Mouse (Mus musculus): ENCODE results near the gene Epm2a. TPM values are rescaled to one million over a fixed set of nuclear protein-coding genes. Genes with fewer than 3 reads are reported as not detected.

Gene Epm2a
- polyA plus RNA-seq, 1 experiment from 2014 or later = 0.36 TPM

- Histone ChIP-seq H3K9me3 (ENCODE audit: control insufficient read depth, low read length) (no peaks in the 10 kb centered on the region), H3K9ac (ENCODE audit: low read depth, low read length) (no peak overlapping the region), H3K4me2 (no peak overlapping the region), H3K36me3 (ENCODE audit: control insufficient read depth, insufficient read depth, low read length) (no peaks in the 10 kb centered on the region), H3K27me3 (replicated peaks; ENCODE audit: control insufficient read depth, insufficient read depth, low read length) (no peaks in the 10 kb centered on the region), H3K27ac (ENCODE audit: low read depth, low read length) (no peak overlapping the region), H3K4me3 (ENCODE audit: low read depth, low read length) (no peak overlapping the region), H3K4me1 (replicated peaks; ENCODE audit: control insufficient read depth, insufficient read depth, low read length) (no peaks in the 10 kb centered on the region)
- DNase-seq (ENCODE audit: low spot score) = no peak
- WGBS = 63% methylated on average over 2 of the region's 2 CpGs
- ATAC-seq (replicated peaks; ENCODE audit: low FRiP score) = no peak
These were observed 38.1 kb downstream of the Epm2a start for GRCm38 (mm10) chr10:11381302-11381701.

GRCm38 (mm10) chr10:11410926-11411325 lies 67.7 kb downstream of the Epm2a start:
- no peak for ATAC-seq (replicated peaks; ENCODE audit: low FRiP score)
- H3K27ac ChIP-seq (ENCODE audit: low read depth, low read length) = no peak overlapping the region
- 78% methylated on average over 5 of the region's 5 CpGs for WGBS
- no peak overlapping the region for H3K4me2 ChIP-seq
- H3K4me3 ChIP-seq (ENCODE audit: low read depth, low read length) = no peak overlapping the region
- DNase-seq (ENCODE audit: low spot score) = no peak
- H3K4me1 ChIP-seq (replicated peaks; ENCODE audit: control insufficient read depth, insufficient read depth, low read length) = no peaks in the 10 kb centered on the region
- no peaks in the 10 kb centered on the region for H3K27me3 ChIP-seq (replicated peaks; ENCODE audit: control insufficient read depth, insufficient read depth, low read length)
- H3K36me3 ChIP-seq (ENCODE audit: control insufficient read depth, insufficient read depth, low read length) = no peaks in the 10 kb centered on the region
- no peak overlapping the region for H3K9ac ChIP-seq (ENCODE audit: low read depth, low read length)
- no peaks in the 10 kb centered on the region for H3K9me3 ChIP-seq (ENCODE audit: control insufficient read depth, low read length)

GRCm38 (mm10) chr10:11420071-11420470 lies 76.9 kb downstream of the Epm2a start:
- no peak overlapping the region for H3K9ac ChIP-seq (ENCODE audit: low read depth, low read length)
- DNase-seq (ENCODE audit: low spot score) = no peak
- no peak overlapping the region for H3K4me2 ChIP-seq
- no peaks in the 10 kb centered on the region for H3K4me1 ChIP-seq (replicated peaks; ENCODE audit: control insufficient read depth, insufficient read depth, low read length)
- ATAC-seq (replicated peaks; ENCODE audit: low FRiP score) = no peak
- H3K36me3 ChIP-seq (ENCODE audit: control insufficient read depth, insufficient read depth, low read length) = no peaks in the 10 kb centered on the region
- WGBS = 84% methylated on average over 3 of the region's 3 CpGs
- H3K27ac ChIP-seq (ENCODE audit: low read depth, low read length) = no peak overlapping the region
- H3K9me3 ChIP-seq (ENCODE audit: control insufficient read depth, low read length) = no peaks in the 10 kb centered on the region
- H3K27me3 ChIP-seq (replicated peaks; ENCODE audit: control insufficient read depth, insufficient read depth, low read length) = no peaks in the 10 kb centered on the region
- no peak overlapping the region for H3K4me3 ChIP-seq (ENCODE audit: low read depth, low read length)

- Histone ChIP-seq H3K9ac (ENCODE audit: low read depth, low read length) (no peak overlapping the region), H3K4me2 (no peak overlapping the region), H3K27me3 (replicated peaks; ENCODE audit: control insufficient read depth, insufficient read depth, low read length) (no peaks in the 10 kb centered on the region), H3K9me3 (ENCODE audit: control insufficient read depth, low read length) (no peaks in the 10 kb centered on the region), H3K27ac (ENCODE audit: low read depth, low read length) (no peak overlapping the region), H3K36me3 (ENCODE audit: control insufficient read depth, insufficient read depth, low read length) (no peaks in the 10 kb centered on the region), H3K4me1 (replicated peaks; ENCODE audit: control insufficient read depth, insufficient read depth, low read length) (no peaks in the 10 kb centered on the region), H3K4me3 (ENCODE audit: low read depth, low read length) (no peak overlapping the region)
- ATAC-seq (replicated peaks; ENCODE audit: low FRiP score) (no peak), DNase-seq (ENCODE audit: low spot score) (no peak)
- 80% methylated on average over 12 of the region's 12 CpGs for WGBS
These were observed 86.0 kb downstream of the Epm2a start for GRCm38 (mm10) chr10:11429059-11429812.

GRCm38 (mm10) chr10:11436961-11437360 lies 93.8 kb downstream of the Epm2a start:
- 80% methylated on average over 1 of the region's 1 CpGs for WGBS
- no peak for DNase-seq (ENCODE audit: low spot score)
- Histone ChIP-seq H3K27ac (ENCODE audit: low read depth, low read length) (no peak overlapping the region), H3K4me3 (ENCODE audit: low read depth, low read length) (no peak overlapping the region), H3K9me3 (ENCODE audit: control insufficient read depth, low read length) (no peaks in the 10 kb centered on the region), H3K36me3 (ENCODE audit: control insufficient read depth, insufficient read depth, low read length) (no peaks in the 10 kb centered on the region), H3K4me1 (replicated peaks; ENCODE audit: control insufficient read depth, insufficient read depth, low read length) (no peaks in the 10 kb centered on the region), H3K9ac (ENCODE audit: low read depth, low read length) (no peak overlapping the region), H3K27me3 (replicated peaks; ENCODE audit: control insufficient read depth, insufficient read depth, low read length) (no peaks in the 10 kb centered on the region), H3K4me2 (no peak overlapping the region)
- no peak for ATAC-seq (replicated peaks; ENCODE audit: low FRiP score)

GRCm38 (mm10) chr10:11438461-11438860 lies 95.3 kb downstream of the Epm2a start:
- Histone ChIP-seq H3K4me1 (replicated peaks; ENCODE audit: control insufficient read depth, insufficient read depth, low read length) (no peaks in the 10 kb centered on the region), H3K4me3 (ENCODE audit: low read depth, low read length) (no peak overlapping the region), H3K9ac (ENCODE audit: low read depth, low read length) (no peak overlapping the region), H3K27me3 (replicated peaks; ENCODE audit: control insufficient read depth, insufficient read depth, low read length) (no peaks in the 10 kb centered on the region), H3K36me3 (ENCODE audit: control insufficient read depth, insufficient read depth, low read length) (no peaks in the 10 kb centered on the region), H3K27ac (ENCODE audit: low read depth, low read length) (no peak overlapping the region), H3K4me2 (no peak overlapping the region), H3K9me3 (ENCODE audit: control insufficient read depth, low read length) (no peaks in the 10 kb centered on the region)
- ATAC-seq (replicated peaks; ENCODE audit: low FRiP score) (no peak), DNase-seq (ENCODE audit: low spot score) (no peak)
- WGBS = 84% methylated on average over 10 of the region's 10 CpGs

- H3K4me1 ChIP-seq (replicated peaks; ENCODE audit: control insufficient read depth, insufficient read depth, low read length) = no peaks in the 10 kb centered on the region
- no peaks in the 10 kb centered on the region for H3K27me3 ChIP-seq (replicated peaks; ENCODE audit: control insufficient read depth, insufficient read depth, low read length)
- H3K36me3 ChIP-seq (ENCODE audit: control insufficient read depth, insufficient read depth, low read length) = no peaks in the 10 kb centered on the region
- no peak overlapping the region for H3K27ac ChIP-seq (ENCODE audit: low read depth, low read length)
- no peak overlapping the region for H3K4me3 ChIP-seq (ENCODE audit: low read depth, low read length)
- WGBS = 80% methylated on average over 6 of the region's 6 CpGs
- no peak overlapping the region for H3K9ac ChIP-seq (ENCODE audit: low read depth, low read length)
- no peak overlapping the region for H3K4me2 ChIP-seq
- no peak for DNase-seq (ENCODE audit: low spot score)
- H3K9me3 ChIP-seq (ENCODE audit: control insufficient read depth, low read length) = no peaks in the 10 kb centered on the region
- ATAC-seq (replicated peaks; ENCODE audit: low FRiP score) = no peak
These were observed 96.1 kb downstream of the Epm2a start for GRCm38 (mm10) chr10:11439342-11439741.

GRCm38 (mm10) chr10:11449556-11450305 lies 106.5 kb downstream of the Epm2a start:
- no peak overlapping the region for H3K9ac ChIP-seq (ENCODE audit: low read depth, low read length)
- DNase-seq (ENCODE audit: low spot score) (peak; percentile 55), ATAC-seq (replicated peaks; ENCODE audit: low FRiP score) (peak; percentile 51; the same call in 1 of the 2 replicates)
- H3K27me3 ChIP-seq (replicated peaks; ENCODE audit: control insufficient read depth, insufficient read depth, low read length) = no peaks in the 10 kb centered on the region
- WGBS = 29% methylated on average over 23 of the region's 23 CpGs
- no peaks in the 10 kb centered on the region for H3K9me3 ChIP-seq (ENCODE audit: control insufficient read depth, low read length)
- H3K27ac ChIP-seq (ENCODE audit: low read depth, low read length) = no peak overlapping the region
- H3K4me2 ChIP-seq = peak overlapping the region; percentile 33
- no peak overlapping the region for H3K4me3 ChIP-seq (ENCODE audit: low read depth, low read length)
- no peaks in the 10 kb centered on the region for H3K4me1 ChIP-seq (replicated peaks; ENCODE audit: control insufficient read depth, insufficient read depth, low read length)
- H3K36me3 ChIP-seq (ENCODE audit: control insufficient read depth, insufficient read depth, low read length) = no peaks in the 10 kb centered on the region

- no peak overlapping the region for H3K4me3 ChIP-seq (ENCODE audit: low read depth, low read length)
- H3K4me2 ChIP-seq = no peak overlapping the region
- WGBS = 76% methylated on average over 2 of the region's 2 CpGs
- H3K9ac ChIP-seq (ENCODE audit: low read depth, low read length) = no peak overlapping the region
- DNase-seq (ENCODE audit: low spot score) = no peak
- no peaks in the 10 kb centered on the region for H3K27me3 ChIP-seq (replicated peaks; ENCODE audit: control insufficient read depth, insufficient read depth, low read length)
- no peaks in the 10 kb centered on the region for H3K4me1 ChIP-seq (replicated peaks; ENCODE audit: control insufficient read depth, insufficient read depth, low read length)
- H3K9me3 ChIP-seq (ENCODE audit: control insufficient read depth, low read length) = no peaks in the 10 kb centered on the region
- H3K36me3 ChIP-seq (ENCODE audit: control insufficient read depth, insufficient read depth, low read length) = no peaks in the 10 kb centered on the region
- ATAC-seq (replicated peaks; ENCODE audit: low FRiP score) = no peak
- H3K27ac ChIP-seq (ENCODE audit: low read depth, low read length) = no peak overlapping the region
These were observed 109.3 kb downstream of the Epm2a start for GRCm38 (mm10) chr10:11452537-11452936.

Data from liver, embryonic 11.5 days (tissue).